Mouse (Mus musculus): ENCODE results near the gene Fam71b. TPM values are rescaled to one million over a fixed set of nuclear protein-coding genes. Genes with fewer than 3 reads are reported as not detected.
"Not testable (repeated sequence)": the region's sequence is repeated elsewhere in the genome, so short reads cannot be mapped to it uniquely, and the experiment has no call there.

The Fam71b gene
- polyA plus RNA-seq, 1 experiment = not detected

- TF ChIP-seq CTCF (IDR thresholded peaks at IDR 0.05; ENCODE audit: extremely low read depth, insufficient read depth, low read length) = no peak
- TF ChIP-seq POLR2A (IDR thresholded peaks at IDR 0.05; ENCODE audit: extremely low read depth, insufficient read depth, low read length) = no peak
- Histone ChIP-seq H3K4me3 (ENCODE audit: insufficient read depth, low read length) (no peak overlapping the region), H3K4me1 (ENCODE audit: control insufficient read depth, insufficient read depth, low read length) (peaks cover 1% of the 10 kb centered on the region; the same call in 1 of the 2 replicates), H3K27ac (ENCODE audit: insufficient read depth, low read length) (no peak overlapping the region)
These were observed 22.5 kb downstream of the Fam71b start for GRCm38 (mm10) chr11:46418860-46419259.

GRCm38 (mm10) chr11:46421086-46421888 is 24.9 kb downstream of the Fam71b start:
- Histone ChIP-seq H3K27ac (ENCODE audit: insufficient read depth, low read length) (no peak overlapping the region), H3K4me3 (ENCODE audit: insufficient read depth, low read length) (no peak overlapping the region), H3K4me1 (ENCODE audit: control insufficient read depth, insufficient read depth, low read length) (peaks cover 1% of the 10 kb centered on the region; the same call in 1 of the 2 replicates)
- no peak for TF ChIP-seq POLR2A (IDR thresholded peaks at IDR 0.05; ENCODE audit: extremely low read depth, insufficient read depth, low read length)
- no peak for TF ChIP-seq CTCF (IDR thresholded peaks at IDR 0.05; ENCODE audit: extremely low read depth, insufficient read depth, low read length)

- not testable (repeated sequence) for H3K27ac ChIP-seq (ENCODE audit: insufficient read depth, low read length); H3K4me3 ChIP-seq (ENCODE audit: insufficient read depth, low read length); H3K4me1 ChIP-seq (ENCODE audit: control insufficient read depth, insufficient read depth, low read length)
These were observed 31.8 kb downstream of the Fam71b start for GRCm38 (mm10) chr11:46428131-46428530.

GRCm38 (mm10) chr11:46430123-46430522 is 33.8 kb downstream of the Fam71b start:
- no peaks in the 10 kb centered on the region for H3K4me1 ChIP-seq (ENCODE audit: control insufficient read depth, insufficient read depth, low read length)
- no peak overlapping the region for H3K4me3 ChIP-seq (ENCODE audit: insufficient read depth, low read length)
- no peak for TF ChIP-seq POLR2A (IDR thresholded peaks at IDR 0.05; ENCODE audit: extremely low read depth, insufficient read depth, low read length)
- no peak for TF ChIP-seq CTCF (IDR thresholded peaks at IDR 0.05; ENCODE audit: extremely low read depth, insufficient read depth, low read length)
- H3K27ac ChIP-seq (ENCODE audit: insufficient read depth, low read length) = no peak overlapping the region

- H3K4me1 ChIP-seq (ENCODE audit: control insufficient read depth, insufficient read depth, low read length) = no peaks in the 10 kb centered on the region; the same call in 1 of the 2 replicates
- TF ChIP-seq CTCF (IDR thresholded peaks at IDR 0.05; ENCODE audit: extremely low read depth, insufficient read depth, low read length) (peak; percentile 84), POLR2A (IDR thresholded peaks at IDR 0.05; ENCODE audit: extremely low read depth, insufficient read depth, low read length) (no peak)
- H3K4me3 ChIP-seq (ENCODE audit: insufficient read depth, low read length) = no peak overlapping the region
- no peak overlapping the region for H3K27ac ChIP-seq (ENCODE audit: insufficient read depth, low read length)
These were observed 34.8 kb downstream of the Fam71b start for GRCm38 (mm10) chr11:46431129-46431528.

- TF ChIP-seq CTCF (IDR thresholded peaks at IDR 0.05; ENCODE audit: extremely low read depth, insufficient read depth, low read length) (no peak), POLR2A (IDR thresholded peaks at IDR 0.05; ENCODE audit: extremely low read depth, insufficient read depth, low read length) (no peak)
- H3K4me1 ChIP-seq (ENCODE audit: control insufficient read depth, insufficient read depth, low read length) = peaks cover 4% of the 10 kb centered on the region
- no peak overlapping the region for H3K27ac ChIP-seq (ENCODE audit: insufficient read depth, low read length)
- H3K4me3 ChIP-seq (ENCODE audit: insufficient read depth, low read length) = no peak overlapping the region
These were observed 39.0 kb downstream of the Fam71b start for GRCm38 (mm10) chr11:46435363-46435762.

- TF ChIP-seq POLR2A (IDR thresholded peaks at IDR 0.05; ENCODE audit: extremely low read depth, insufficient read depth, low read length) (peak; percentile 83), CTCF (IDR thresholded peaks at IDR 0.05; ENCODE audit: extremely low read depth, insufficient read depth, low read length) (no peak)
- Histone ChIP-seq H3K27ac (ENCODE audit: insufficient read depth, low read length) (0 out of 2 replicates have a peak within 1 kb of the TSS, but pooled peaks have one; percentile 67), H3K4me3 (ENCODE audit: insufficient read depth, low read length) (peak within 1 kb of the TSS; percentile 72), H3K4me1 (ENCODE audit: control insufficient read depth, insufficient read depth, low read length) (peaks cover 4% of the 10 kb centered on the region)
These were observed 40.5 kb downstream of the Fam71b start, which contains the start of gene Med7 for GRCm38 (mm10) chr11:46436760-46437458. TSS of gene Med7 (plus strand) at chr11:46436925.

- peaks cover 4% of the 10 kb centered on the region for H3K4me1 ChIP-seq (ENCODE audit: control insufficient read depth, insufficient read depth, low read length)
- no peak overlapping the region for H3K27ac ChIP-seq (ENCODE audit: insufficient read depth, low read length)
- TF ChIP-seq CTCF (IDR thresholded peaks at IDR 0.05; ENCODE audit: extremely low read depth, insufficient read depth, low read length) = no peak
- no peak for TF ChIP-seq POLR2A (IDR thresholded peaks at IDR 0.05; ENCODE audit: extremely low read depth, insufficient read depth, low read length)
- peak overlapping the region; percentile 72 for H3K4me3 ChIP-seq (ENCODE audit: insufficient read depth, low read length)
These were observed 41.2 kb downstream of the Fam71b start for GRCm38 (mm10) chr11:46437459-46438000.

- TF ChIP-seq POLR2A (IDR thresholded peaks at IDR 0.05; ENCODE audit: extremely low read depth, insufficient read depth, low read length) = no peak
- no peak for TF ChIP-seq CTCF (IDR thresholded peaks at IDR 0.05; ENCODE audit: extremely low read depth, insufficient read depth, low read length)
- no peak overlapping the region for H3K27ac ChIP-seq (ENCODE audit: insufficient read depth, low read length)
- H3K4me3 ChIP-seq (ENCODE audit: insufficient read depth, low read length) = no peak overlapping the region
- H3K4me1 ChIP-seq (ENCODE audit: control insufficient read depth, insufficient read depth, low read length) = peaks cover 4% of the 10 kb centered on the region
These were observed 42.7 kb downstream of the Fam71b start for GRCm38 (mm10) chr11:46439005-46439543.

Measured in cortical plate, adult 2 months (tissue).